Mouse (Mus musculus) CH12.LX (cell line): ENCODE measurements around the gene Eef1a1. TPM values are rescaled to one million over a fixed set of nuclear protein-coding genes. Genes with fewer than 3 reads are reported as not detected.

Experiments used
- DNase-seq: peaks from one replicate; pipeline ENCODE4 v3.0.0-alpha.2; 2013; ENCODE audit errors: extremely low read depth
- H3K27ac ChIP-seq: 2 replicates; pipeline ENCODE4 v1.5.1; 2012; ENCODE audit warnings: low read depth, mild to moderate bottlenecking, control low read depth, moderate library complexity; ENCODE audit not compliant: insufficient read depth
- H3K27me3 ChIP-seq: replicated peaks from 2 replicates; pipeline ENCODE3; 2012; ENCODE audit warnings: inconsistent platforms
- H3K36me3 ChIP-seq, 2 experiments: replicated peaks in 1 of 2; 2 replicates each; pipeline versions ENCODE3 to v1.6.1; 2012; ENCODE audit warnings: inconsistent platforms in 1 of 2, low read length in 1 of 2, mild to moderate bottlenecking in 1 of 2, mixed read lengths in 1 of 2, moderate library complexity in 1 of 2; ENCODE audit not compliant: control insufficient read depth in 1 of 2, insufficient read depth in 1 of 2
- H3K4me1 ChIP-seq, 2 experiments: 2 replicates each; pipeline ENCODE4 v1.6.1; 2012; ENCODE audit warnings: inconsistent platforms in 1 of 2, moderate library complexity in 1 of 2; ENCODE audit not compliant: insufficient read depth in 2 of 2, control insufficient read depth in 1 of 2
- H3K4me2 ChIP-seq: 2 replicates; pipeline ENCODE4 v1.6.1; 2012; ENCODE audit warnings: low read depth, mild to moderate bottlenecking, control low read depth; ENCODE audit not compliant: poor library complexity, insufficient read depth, severe bottlenecking
- H3K4me3 ChIP-seq, 3 experiments: fragments of 150-350 bp in 1 of 3; sonication (generic) in 1 of 3; replicated peaks in 1 of 3; 2 replicates each; pipeline versions ENCODE3 to v1.5.1; 2011 to 2012; ENCODE audit warnings: low read depth in 2 of 3, low read length in 2 of 3, mild to moderate bottlenecking in 2 of 3, moderate library complexity in 2 of 3, control low read depth in 1 of 3, improper control_type of control experiment in 1 of 3, inconsistent platforms in 1 of 3, mixed read lengths in 1 of 3; ENCODE audit not compliant: poor library complexity in 1 of 3
- H3K79me2 ChIP-seq: replicated peaks from 2 replicates; pipeline ENCODE4 v1.6.1; 2012; ENCODE audit warnings: mild to moderate bottlenecking, moderate library complexity; ENCODE audit not compliant: control insufficient read depth, poor library complexity, insufficient read depth, severe bottlenecking; ENCODE audit errors: extremely low read depth
- H3K9ac ChIP-seq: 2 replicates; pipeline ENCODE4 v1.6.1; 2012; ENCODE audit warnings: low read depth, mild to moderate bottlenecking, control low read depth, moderate library complexity; ENCODE audit not compliant: insufficient read depth
- H3K9me3 ChIP-seq: replicated peaks from 2 replicates; pipeline ENCODE3; 2012; ENCODE audit warnings: low read length, inconsistent platforms, mixed read lengths
- CHD1 ChIP-seq: IDR thresholded peaks from 2 replicates; pipeline ENCODE4 v1.6.1; 2012; ENCODE audit warnings: low read depth, low read length, improper control_type of control experiment, inconsistent platforms
- CHD2 ChIP-seq: IDR thresholded peaks from 2 replicates; pipeline ENCODE4 v1.6.1; 2011; ENCODE audit warnings: low read length, improper control_type of control experiment
- ELF1 ChIP-seq: IDR thresholded peaks from 2 replicates; pipeline ENCODE4 v1.6.1; 2014; ENCODE audit warnings: low read depth, mild to moderate bottlenecking, inconsistent platforms, low read length, improper control_type of control experiment
- ETS1 ChIP-seq: conservative IDR thresholded peaks from 2 replicates; pipeline ENCODE4 v1.6.1; 2012; ENCODE audit warnings: low read depth, mild to moderate bottlenecking, inconsistent platforms, low read length, improper control_type of control experiment, moderate library complexity
- HCFC1 ChIP-seq: IDR thresholded peaks from 2 replicates; pipeline ENCODE4 v1.6.1; 2012; ENCODE audit warnings: low read depth, mild to moderate bottlenecking, inconsistent platforms, low read length, improper control_type of control experiment
- JUND ChIP-seq: conservative IDR thresholded peaks from 2 replicates; pipeline ENCODE4 v1.6.1; 2011; ENCODE audit warnings: low read depth, low read length, improper control_type of control experiment
- MAFK ChIP-seq: IDR thresholded peaks from 2 replicates; pipeline ENCODE4 v1.6.1; 2011; ENCODE audit warnings: low read length, improper control_type of control experiment; ENCODE audit not compliant: insufficient replicate concordance
- NELFE ChIP-seq: IDR thresholded peaks from 2 replicates; pipeline ENCODE4 v1.6.1; 2011; ENCODE audit warnings: low read depth, low read length, improper control_type of control experiment
- NRF1 ChIP-seq: IDR thresholded peaks from 2 replicates; pipeline ENCODE4 v1.6.1; 2014; ENCODE audit warnings: low read depth, mild to moderate bottlenecking, inconsistent platforms, low read length, improper control_type of control experiment, moderate library complexity
- PAX5 ChIP-seq: IDR thresholded peaks from 2 replicates; pipeline ENCODE4 v1.6.1; 2012; ENCODE audit warnings: low read length, inconsistent platforms, mixed read lengths
- POLR2AphosphoS2 ChIP-seq: IDR thresholded peaks from 2 replicates; pipeline ENCODE4 v1.6.1; 2011; ENCODE audit warnings: low read depth, low read length, improper control_type of control experiment
- RCOR1 ChIP-seq: conservative IDR thresholded peaks from 2 replicates; pipeline ENCODE4 v1.6.1; 2012; ENCODE audit warnings: low read depth, mild to moderate bottlenecking, inconsistent platforms, low read length, improper control_type of control experiment
- SMC3 ChIP-seq: IDR thresholded peaks from 2 replicates; pipeline ENCODE4 v1.6.1; 2011; ENCODE audit warnings: low read depth, low read length, improper control_type of control experiment
- TCF12 ChIP-seq: IDR thresholded peaks from 2 replicates; pipeline ENCODE4 v1.6.1; 2014; ENCODE audit warnings: low read depth, mild to moderate bottlenecking, inconsistent platforms, low read length, improper control_type of control experiment
- USF1 ChIP-seq: IDR thresholded peaks from 2 replicates; pipeline ENCODE4 v1.6.1; 2014; ENCODE audit warnings: low read depth, mild to moderate bottlenecking, inconsistent platforms, low read length, improper control_type of control experiment
- USF2 ChIP-seq: conservative IDR thresholded peaks from 2 replicates; pipeline ENCODE4 v1.6.1; 2011; ENCODE audit warnings: low read depth, low read length, improper control_type of control experiment
- ZKSCAN1 ChIP-seq: IDR thresholded peaks from 2 replicates; pipeline ENCODE4 v1.6.1; 2012; ENCODE audit warnings: low read depth, inconsistent platforms, low read length, improper control_type of control experiment, borderline replicate concordance
- ZMIZ1 ChIP-seq: IDR thresholded peaks from 2 replicates; pipeline ENCODE4 v1.6.1; 2012; ENCODE audit warnings: low read depth, mild to moderate bottlenecking, inconsistent platforms, low read length, improper control_type of control experiment
- dilution Hi-C: fragments of 300-500 bp; cut with MboI; formaldehyde crosslinking; loops from 2 replicates; pipeline ENCODE4 v1.14.3; 2020; ENCODE audit warnings: low sequenced_read_pairs; ENCODE audit not compliant: extremely low pct_unique_long_range_greater_than_20kb, extremely low pct_ligation_motif_present
- in situ Hi-C: fragments of 300-500 bp; cut with MboI; formaldehyde crosslinking; loops from 3 replicates; pipeline ENCODE4 v1.14.3; 2019; ENCODE audit warnings: low sequenced_read_pairs, low pct_ligation_motif_present, low pct_unique_long_range_greater_than_20kb, mixed read lengths
- polyA plus RNA-seq: library from polyadenylated mRNA; unstranded; fragments of >175 nt; gene quantifications from 2 replicates; pipeline ENCODE4 v1.2.1, GENCODE M21; 2012; ENCODE audit warnings: low read depth; ENCODE audit not compliant: insufficient read length
- total RNA-seq, 2 experiments: library from RNA; depleted of rRNA; stranded (reverse); fragments of 300-350 nt in 1 of 2; fragments of >200 nt in 1 of 2; gene quantifications; 2 replicates each; pipeline ENCODE4 v1.2.3; 2012 to 2014

The Eef1a1 gene
- total and polyA plus RNA-seq, 3 experiments = 12,362 to 21,026 (median 18,409) TPM

DNA sequence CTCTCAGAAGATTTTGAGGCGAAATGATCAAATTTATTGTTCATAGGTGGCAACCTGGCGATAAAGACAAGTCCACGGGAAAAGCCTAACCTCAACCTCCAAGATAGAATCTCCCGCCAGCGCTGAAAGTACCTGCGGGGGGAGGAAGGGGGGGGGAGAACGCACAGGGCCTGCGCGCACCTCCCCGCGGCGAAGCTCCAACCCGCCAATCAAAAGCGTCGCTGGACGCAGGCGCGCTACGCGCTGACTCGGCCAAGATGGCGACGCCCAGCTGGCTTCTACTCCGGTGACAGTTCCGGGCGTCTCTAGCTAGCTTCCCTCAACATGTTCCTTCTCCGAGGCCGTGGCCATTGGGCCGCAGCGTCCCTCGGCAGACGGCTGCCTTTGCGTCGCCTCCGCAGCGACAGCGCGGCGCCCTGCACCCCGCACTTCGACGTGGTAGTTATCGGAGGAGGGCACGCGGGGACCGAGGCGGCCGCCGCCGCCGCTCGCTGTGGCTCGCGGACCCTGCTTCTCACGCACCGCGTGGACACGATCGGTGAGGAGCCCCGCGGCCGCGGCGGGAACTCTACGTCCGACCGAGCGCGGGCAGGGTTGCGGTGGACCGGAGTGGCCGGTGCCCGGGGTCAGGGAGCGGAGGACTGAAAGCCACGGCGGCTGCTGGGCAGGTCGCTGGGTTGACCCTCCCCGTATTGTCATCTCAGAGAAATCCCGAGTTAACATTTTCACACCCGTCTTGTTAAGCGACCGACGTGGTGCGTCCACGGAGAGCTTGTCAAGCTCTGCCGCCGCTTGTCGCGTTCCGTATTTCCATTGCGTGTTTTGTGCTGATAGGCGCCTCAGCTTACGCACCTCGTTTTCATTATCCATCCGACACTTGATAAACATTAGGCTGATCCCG is 40.7 kb downstream of the Eef1a1 start, which contains the start of the genes Mto1 and Gm17324 (continued):
- TF ChIP-seq ZMIZ1 (no peak; the same call in 1 of the 2 replicates), NELFE (peak; percentile 86), CHD1 (no peak), USF2 (no peak), POLR2AphosphoS2 (no peak), MAFK (no peak), CHD2 (no peak), TCF12 (peak; percentile 75), JUND (no peak)

DNA sequence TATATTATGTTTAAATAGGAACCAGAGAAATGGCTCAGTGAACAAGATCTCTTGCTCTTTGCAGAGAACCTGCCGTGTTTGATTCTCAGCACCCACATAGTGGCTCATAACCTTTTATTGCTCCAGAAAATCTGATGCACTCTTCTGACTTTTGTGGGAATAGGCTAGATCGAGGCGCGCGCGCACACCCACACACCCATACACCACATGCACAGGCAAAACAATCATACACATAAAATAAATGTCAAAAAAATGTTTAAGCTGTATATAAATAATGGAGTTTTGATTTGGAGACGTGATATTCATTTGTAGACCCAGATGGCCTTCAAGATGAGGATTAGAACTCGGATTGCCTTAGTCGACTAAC is 41.4 kb downstream of the Eef1a1 start:
- peak overlapping the region; percentile 17; the same call in 1 of the 2 replicates for H3K9ac ChIP-seq
- TF ChIP-seq ZKSCAN1 (no peak), PAX5 (no peak), NRF1 (no peak), CHD2 (no peak), ETS1 (no peak)
- H3K9me3 ChIP-seq = peaks cover 23% of the 10 kb centered on the region
- peak overlapping the region in 2 of 3 experiments; percentile 17 to 88 for H3K4me3 ChIP-seq
- no peaks in the 10 kb centered on the region for H3K79me2 ChIP-seq
- H3K27ac ChIP-seq = no peak overlapping the region
- DNase-seq = no peak
- peaks cover 38% of the 10 kb centered on the region for H3K27me3 ChIP-seq
- H3K4me1 ChIP-seq = peaks cover 7 to 25% of the 10 kb centered on the region in 2 experiments
- dilution Hi-C loops (no loop called here), in situ Hi-C loops (no loop called here)
- H3K36me3 ChIP-seq = peaks cover 13 to 25% of the 10 kb centered on the region in 2 experiments
- H3K4me2 ChIP-seq = peak overlapping the region; percentile 32; the same call in 1 of the 2 replicates

DNA sequence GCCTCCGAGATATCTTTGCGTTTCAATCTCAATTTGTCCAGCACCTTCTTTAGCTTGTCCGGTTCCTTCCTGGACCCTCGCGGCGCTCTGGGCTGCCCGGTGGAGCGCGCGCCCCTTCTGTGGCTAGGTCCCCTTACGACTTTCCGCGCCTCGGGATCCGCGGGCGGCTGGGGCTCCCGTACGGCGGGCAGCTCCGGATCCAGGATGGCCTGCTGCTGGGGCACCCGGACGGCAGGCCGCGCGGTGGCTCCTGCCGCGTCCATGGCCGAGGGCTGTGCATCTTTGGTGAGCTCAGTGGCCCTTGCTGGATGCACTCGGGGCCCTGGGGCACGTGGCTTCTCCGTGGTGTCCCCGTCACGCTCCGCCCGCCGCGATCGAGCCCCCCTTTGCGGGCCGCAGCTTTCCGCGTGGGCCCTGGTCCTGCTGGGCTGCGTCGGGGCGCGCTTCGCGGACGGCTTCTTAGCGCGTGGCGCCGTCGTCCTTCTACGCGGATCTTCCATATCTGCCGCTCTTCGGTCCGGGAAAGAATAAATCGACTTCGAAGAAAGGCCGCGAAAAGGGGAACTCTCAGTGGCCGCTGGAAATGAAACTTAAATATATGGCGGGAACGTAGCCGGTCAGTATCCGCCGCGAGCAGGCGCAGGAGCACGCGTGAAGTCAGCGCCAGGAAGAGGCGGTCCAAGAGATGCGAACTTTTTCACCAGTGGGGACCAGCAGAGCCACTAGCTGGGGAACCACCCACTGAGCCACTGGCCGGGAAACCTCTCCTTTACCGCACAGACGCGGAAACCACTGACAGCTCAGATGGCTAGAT is 46.2 kb downstream of the Eef1a1 start, which contains the start of gene Cgas:
TSS of gene Cgas (minus strand) at position 659 of the 814 bp plus-strand sequence.
- H3K9ac ChIP-seq = no peak within 1 kb of the TSS
- no peak within 1 kb of the TSS for H3K4me2 ChIP-seq
- H3K9me3 ChIP-seq = peaks cover 27% of the 10 kb centered on the region
- H3K36me3 ChIP-seq = no peaks in the 10 kb centered on the region
- no peak within 1 kb of the TSS for H3K27ac ChIP-seq
- no peak within 1 kb of the TSS for H3K4me3 ChIP-seq
- H3K27me3 ChIP-seq = peaks cover 77% of the 10 kb centered on the region
- TF ChIP-seq HCFC1 (no peak), ELF1 (no peak), USF1 (no peak), SMC3 (no peak), TCF12 (no peak), ZKSCAN1 (no peak), NELFE (no peak), RCOR1 (no peak)
- DNase-seq = no peak
- no peaks in the 10 kb centered on the region for H3K79me2 ChIP-seq
- dilution Hi-C loops (no loop called here), in situ Hi-C loops (no loop called here)
- H3K4me1 ChIP-seq = peaks cover 0 to 11% of the 10 kb centered on the region in 2 experiments; a peak in 2 of 4 replicates
